Mouse (Mus musculus) neural tube, embryonic 15.5 days (tissue): ENCODE results near the gene 9530077C05Rik. TPM values are rescaled to one million over a fixed set of nuclear protein-coding genes. Genes with fewer than 3 reads are reported as not detected.
"Not testable (repeated sequence)": the region's sequence is repeated elsewhere in the genome, so short reads cannot be mapped to it uniquely, and the experiment has no call there.

Experiments used
- ATAC-seq: fragments of 200-750 bp; cut with Nextera tagmentation; 2 replicates; pipeline ENCODE4 v1.8.0; 2017; ENCODE audit warnings: mild to moderate bottlenecking, moderate TSS enrichment, moderate library complexity; ENCODE audit not compliant: low FRiP score
- H3K27ac ChIP-seq: fragments of 300-500 bp; sonication (generic); replicated peaks from 2 replicates; pipeline ENCODE4 v1.5.1; 2015; ENCODE audit warnings: mild to moderate bottlenecking, inconsistent platforms
- H3K27me3 ChIP-seq: fragments of 300-500 bp; sonication (generic); replicated peaks from 2 replicates; pipeline ENCODE4 v1.6.1; 2015; ENCODE audit warnings: inconsistent platforms
- H3K36me3 ChIP-seq: fragments of 300-500 bp; sonication (generic); 2 replicates; pipeline ENCODE4 v1.6.1; 2015; ENCODE audit warnings: inconsistent platforms
- H3K4me1 ChIP-seq: fragments of 300-500 bp; sonication (generic); 2 replicates; pipeline ENCODE4 v1.6.1; 2015; ENCODE audit warnings: inconsistent platforms
- H3K4me2 ChIP-seq: fragments of 300-500 bp; sonication (generic); 2 replicates; pipeline ENCODE4 v1.6.1; 2015; ENCODE audit warnings: inconsistent platforms, mild to moderate bottlenecking, moderate library complexity
- H3K4me3 ChIP-seq: fragments of 300-500 bp; sonication (generic); replicated peaks from 2 replicates; pipeline ENCODE4 v1.5.1; 2015; ENCODE audit warnings: mild to moderate bottlenecking, inconsistent platforms
- H3K9ac ChIP-seq: fragments of 300-500 bp; sonication (generic); replicated peaks from 2 replicates; pipeline ENCODE4 v1.6.1; 2015; ENCODE audit warnings: mild to moderate bottlenecking, inconsistent platforms
- H3K9me3 ChIP-seq: fragments of 300-500 bp; sonication (generic); replicated peaks from 2 replicates; pipeline ENCODE4 v1.6.1; 2016; ENCODE audit warnings: inconsistent platforms
- WGBS: fragments of 180-500 bp; shearing (Covaris S2); methylation state at CpG from one replicate; pipeline ENCODE4 v1.1.7; 2015; ENCODE audit warnings: mixed read lengths; 5-methylcytosine and 5-hydroxymethylcytosine counted together
- polyA plus RNA-seq: library from polyadenylated mRNA; unstranded; fragments of >200 nt; fragmentation: Nextera tagmentation; extraction: Ambion mirVana; gene quantifications from 2 replicates; pipeline ENCODE4 v1.2.1, GENCODE M21; 2015

Gene 9530077C05Rik
- polyA plus RNA-seq, 1 experiment from 2014 or later, result 15.0 TPM

DNA sequence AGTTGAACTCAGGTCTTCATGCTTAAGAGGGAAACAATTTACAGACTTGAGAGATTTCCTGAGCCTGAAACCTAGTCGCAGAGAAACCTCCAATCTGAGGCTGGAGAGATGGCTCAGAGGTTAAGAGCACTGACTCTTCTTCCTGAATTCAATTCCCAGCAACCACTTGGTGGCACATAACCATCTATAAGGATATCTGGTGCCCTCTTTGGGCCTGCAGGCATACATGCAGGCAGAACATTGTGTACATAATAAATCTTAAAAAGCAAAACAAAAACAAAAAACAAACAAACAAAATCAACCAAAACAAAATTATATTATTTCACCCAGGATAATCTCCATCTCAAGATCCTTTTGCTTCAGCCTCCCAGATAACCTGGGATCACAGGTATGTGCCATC, 27.5 kb downstream of the 9530077C05Rik start:
- Histone ChIP-seq H3K27ac (no peak overlapping the region), H3K4me3 (no peak overlapping the region), H3K4me1 (no peaks in the 10 kb centered on the region), H3K36me3 (peaks cover 42% of the 10 kb centered on the region), H3K9ac (no peak overlapping the region), H3K4me2 (no peak overlapping the region), H3K9me3 (no peaks in the 10 kb centered on the region), H3K27me3 (no peaks in the 10 kb centered on the region)
- no peak for ATAC-seq
- 69% methylated on average over 1 of the region's 1 CpGs for WGBS

DNA sequence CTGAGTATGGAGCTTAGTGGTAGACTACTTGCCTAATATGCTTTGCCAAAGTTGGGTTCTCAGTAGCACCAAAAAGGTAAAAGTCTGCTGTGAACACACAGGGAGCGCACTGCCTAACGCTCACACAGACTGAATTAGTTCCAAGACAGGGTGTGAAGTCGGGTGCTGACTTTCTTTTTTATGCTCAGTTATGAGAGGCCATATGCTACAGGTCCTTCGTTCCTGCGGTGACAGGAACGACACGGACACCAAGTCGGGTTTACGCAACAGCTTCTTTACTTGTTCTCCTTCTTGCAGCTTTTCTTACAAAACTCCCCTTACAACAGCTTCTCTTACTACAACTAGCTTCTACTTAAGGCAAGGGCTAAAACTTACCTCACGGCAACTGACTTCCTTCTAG, 31.8 kb downstream of the 9530077C05Rik start:
- Histone ChIP-seq H3K27me3 (no peaks in the 10 kb centered on the region), H3K4me1 (no peaks in the 10 kb centered on the region), H3K36me3 (peaks cover 53% of the 10 kb centered on the region), H3K9me3 (no peaks in the 10 kb centered on the region), H3K4me2 (no peak overlapping the region), H3K4me3 (no peak overlapping the region), H3K27ac (no peak overlapping the region), H3K9ac (no peak overlapping the region)
- ATAC-seq, result no peak
- WGBS, result 91% methylated on average over 10 of the region's 10 CpGs

DNA sequence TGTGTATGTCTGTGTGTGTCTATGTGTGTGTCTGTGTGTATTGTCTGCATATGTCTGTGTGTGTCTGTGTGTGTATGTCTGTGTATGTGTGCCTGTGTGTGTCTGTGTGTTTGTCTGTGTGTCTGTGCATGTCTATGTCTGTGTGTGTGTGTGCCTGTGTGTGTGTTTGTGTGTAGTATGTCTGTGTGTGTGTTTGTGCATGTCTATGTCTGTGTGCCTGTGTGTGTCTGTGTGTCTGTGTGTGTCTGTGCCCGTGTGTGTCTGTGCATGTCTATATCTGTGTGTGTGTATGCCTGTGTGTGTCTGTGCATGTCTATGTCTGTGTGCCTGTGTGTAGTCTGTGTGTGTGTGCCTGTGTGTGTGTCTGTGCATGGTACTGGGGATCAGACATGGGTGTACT, 33.8 kb downstream of the 9530077C05Rik start:
- H3K4me1 ChIP-seq, result no peaks in the 10 kb centered on the region
- no peak overlapping the region for H3K9ac ChIP-seq
- no peak overlapping the region for H3K27ac ChIP-seq
- H3K4me3 ChIP-seq, result no peak overlapping the region
- no peak overlapping the region for H3K4me2 ChIP-seq
- ATAC-seq, result no peak
- H3K9me3 ChIP-seq, result no peaks in the 10 kb centered on the region
- WGBS, result 63% methylated on average over 1 of the region's 1 CpGs
- no peaks in the 10 kb centered on the region for H3K27me3 ChIP-seq
- peaks cover 62% of the 10 kb centered on the region for H3K36me3 ChIP-seq

DNA sequence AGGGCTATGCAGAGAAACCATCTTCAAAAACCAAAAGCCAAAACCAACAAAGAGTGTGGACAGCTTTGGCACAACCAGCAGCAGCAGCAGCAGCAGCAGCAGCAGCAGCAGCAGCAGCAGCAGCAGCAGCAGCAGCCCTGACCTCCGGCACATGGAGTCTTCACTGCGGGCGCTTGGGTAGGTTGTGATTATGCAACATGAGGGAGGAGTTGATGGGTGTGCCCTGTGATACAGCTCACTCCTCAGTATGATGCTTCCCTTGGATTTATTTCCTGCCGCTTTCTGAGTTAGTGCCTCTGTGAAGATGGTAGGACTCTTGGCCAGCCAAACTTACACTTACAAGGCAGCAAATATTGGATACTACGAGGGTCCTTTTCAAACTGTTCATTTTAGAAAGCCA, 35.9 kb downstream of the 9530077C05Rik start:
- WGBS, result 93% methylated on average over 5 of the region's 5 CpGs
- H3K36me3 ChIP-seq, result peaks cover 70% of the 10 kb centered on the region
- no peak overlapping the region for H3K9ac ChIP-seq
- no peak overlapping the region for H3K27ac ChIP-seq
- no peak overlapping the region for H3K4me3 ChIP-seq
- ATAC-seq, result no peak
- no peak overlapping the region for H3K4me2 ChIP-seq
- H3K4me1 ChIP-seq, result no peaks in the 10 kb centered on the region
- no peaks in the 10 kb centered on the region for H3K27me3 ChIP-seq
- H3K9me3 ChIP-seq, result no peaks in the 10 kb centered on the region

DNA sequence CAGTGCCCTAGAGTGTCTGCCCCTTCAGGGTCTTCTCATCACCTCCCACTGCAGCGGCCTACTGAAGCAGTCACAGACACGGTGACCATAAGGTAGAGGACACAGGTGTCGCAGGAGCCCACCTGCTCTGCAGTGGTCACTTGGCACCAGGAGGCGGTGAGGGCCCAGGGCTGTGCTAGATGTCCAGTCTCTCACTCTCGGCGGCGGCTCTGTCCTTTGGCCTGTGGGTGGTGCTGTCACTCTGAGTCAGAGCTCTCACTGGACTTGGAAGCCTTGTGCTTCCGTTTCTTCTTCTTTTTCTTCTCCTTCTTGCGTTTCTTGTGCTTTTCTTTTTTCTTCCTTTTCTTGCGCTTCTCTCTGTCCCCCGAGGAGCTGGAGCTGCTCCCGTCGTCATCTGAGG, 37.1 kb downstream of the 9530077C05Rik start:
- no peaks in the 10 kb centered on the region for H3K4me1 ChIP-seq
- ATAC-seq, result no peak
- no peak overlapping the region for H3K9ac ChIP-seq
- 90% methylated on average over 13 of the region's 13 CpGs for WGBS
- H3K27ac ChIP-seq, result no peak overlapping the region
- no peaks in the 10 kb centered on the region for H3K27me3 ChIP-seq
- no peak overlapping the region for H3K4me3 ChIP-seq
- H3K9me3 ChIP-seq, result no peaks in the 10 kb centered on the region
- H3K36me3 ChIP-seq, result peaks cover 79% of the 10 kb centered on the region
- no peak overlapping the region for H3K4me2 ChIP-seq

DNA sequence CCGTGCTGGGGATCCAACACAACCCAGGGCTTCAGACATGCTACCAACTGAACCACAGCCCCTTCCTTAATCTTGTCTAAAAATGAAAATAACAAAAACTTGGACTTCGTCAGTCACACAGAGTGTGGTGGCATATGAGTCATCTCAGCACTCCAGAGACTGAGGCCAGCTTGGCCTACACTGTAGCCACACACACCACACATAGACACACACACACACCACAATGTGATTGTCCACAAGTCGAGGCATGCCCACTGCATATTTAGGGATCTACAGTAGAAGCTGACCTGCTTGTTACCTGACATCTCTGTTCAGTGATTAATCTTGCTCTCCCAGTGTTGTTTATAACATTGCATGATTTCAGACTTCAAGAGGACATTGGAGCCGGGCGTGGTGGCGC, 37.9 kb downstream of the 9530077C05Rik start:
- no peak overlapping the region for H3K4me3 ChIP-seq
- WGBS, result 93% methylated on average over 6 of the region's 6 CpGs
- peaks cover 84% of the 10 kb centered on the region for H3K36me3 ChIP-seq
- no peak overlapping the region for H3K4me2 ChIP-seq
- no peaks in the 10 kb centered on the region for H3K27me3 ChIP-seq
- no peaks in the 10 kb centered on the region for H3K9me3 ChIP-seq
- no peak for ATAC-seq
- H3K27ac ChIP-seq, result no peak overlapping the region
- H3K9ac ChIP-seq, result no peak overlapping the region
- H3K4me1 ChIP-seq, result no peaks in the 10 kb centered on the region

DNA sequence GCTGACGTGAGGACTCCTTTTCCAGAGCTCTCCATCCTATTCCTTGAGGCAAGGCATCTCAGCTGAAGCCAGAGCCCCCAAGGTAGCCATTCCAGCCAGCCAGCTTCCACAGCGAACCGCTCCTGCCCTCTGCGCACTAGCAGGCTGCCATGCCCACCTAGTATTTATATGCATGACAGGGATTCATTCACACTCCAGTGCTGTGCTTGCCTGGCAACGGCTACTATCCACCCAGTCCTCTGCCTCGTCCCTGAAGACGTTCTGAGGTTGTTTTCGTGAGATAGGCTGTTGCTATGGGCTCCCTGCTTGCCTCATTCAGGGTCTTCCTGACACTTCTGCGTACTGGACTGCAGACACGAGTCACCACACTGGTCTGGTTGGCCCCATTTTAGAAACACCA, 41.4 kb downstream of the 9530077C05Rik start:
- no peak overlapping the region for H3K9ac ChIP-seq
- H3K36me3 ChIP-seq, result peaks cover 93% of the 10 kb centered on the region
- no peak overlapping the region for H3K27ac ChIP-seq
- H3K4me1 ChIP-seq, result no peaks in the 10 kb centered on the region
- H3K4me2 ChIP-seq, result no peak overlapping the region
- no peak overlapping the region for H3K4me3 ChIP-seq
- no peaks in the 10 kb centered on the region for H3K27me3 ChIP-seq
- no peak for ATAC-seq
- H3K9me3 ChIP-seq, result no peaks in the 10 kb centered on the region
- WGBS, result 84% methylated on average over 10 of the region's 10 CpGs

DNA sequence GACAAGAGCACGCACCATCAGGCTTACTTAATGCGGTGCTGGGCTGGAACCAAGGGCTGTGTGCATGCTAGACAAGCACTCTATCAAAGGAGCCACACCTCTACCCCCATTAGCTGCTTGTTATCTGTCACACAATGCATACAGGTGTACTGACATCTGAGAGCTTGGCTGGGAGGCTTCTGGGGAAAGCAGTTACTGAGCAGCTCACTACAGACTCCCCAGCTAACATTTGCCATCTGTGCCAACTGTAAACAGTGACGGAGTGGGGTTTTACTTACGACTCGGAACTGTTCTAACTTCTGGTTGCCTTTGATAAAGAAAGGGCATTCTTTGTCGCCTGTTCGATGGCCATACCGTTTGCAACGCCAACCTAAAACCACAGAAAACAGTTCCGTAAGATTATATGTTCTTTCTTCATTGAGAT, 42.2 kb downstream of the 9530077C05Rik start:
- peaks cover 86% of the 10 kb centered on the region for H3K36me3 ChIP-seq
- H3K9me3 ChIP-seq, result no peaks in the 10 kb centered on the region
- H3K27me3 ChIP-seq, result no peaks in the 10 kb centered on the region
- no peak overlapping the region for H3K9ac ChIP-seq
- no peak for ATAC-seq
- no peak overlapping the region for H3K4me2 ChIP-seq
- no peaks in the 10 kb centered on the region for H3K4me1 ChIP-seq
- WGBS, result 94% methylated on average over 10 of the region's 10 CpGs
- no peak overlapping the region for H3K27ac ChIP-seq
- H3K4me3 ChIP-seq, result no peak overlapping the region

DNA sequence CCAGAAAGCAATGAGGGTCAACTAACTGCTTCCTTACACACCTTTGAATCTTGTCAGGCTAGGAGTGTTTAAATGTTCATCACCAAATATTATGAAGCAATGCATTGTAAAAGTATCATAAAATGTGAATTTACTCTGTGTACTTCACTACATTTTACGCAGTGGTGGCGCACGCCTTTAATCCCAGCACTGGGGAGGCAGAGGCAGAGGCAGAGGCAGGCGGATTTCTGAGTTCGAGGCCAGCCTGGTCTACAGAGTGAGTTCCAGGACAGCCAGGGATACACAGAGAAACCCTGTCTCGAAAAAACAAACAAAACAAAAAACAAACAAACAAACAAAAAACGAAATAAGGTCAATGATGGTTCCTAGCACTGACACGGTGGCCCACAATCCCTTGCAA, 42.7 kb downstream of the 9530077C05Rik start, which contains the start of gene Gm17545:
TSS of gene Gm17545 (plus strand) at position 301 of the 400 bp plus-strand sequence.
- H3K4me3 ChIP-seq, H3K9me3 ChIP-seq, H3K27me3 ChIP-seq, ATAC-seq, H3K4me2 ChIP-seq, H3K9ac ChIP-seq, H3K27ac ChIP-seq, H3K4me1 ChIP-seq: not testable (repeated sequence)
- peaks cover 82% of the 10 kb centered on the region for H3K36me3 ChIP-seq
- 95% methylated on average over 8 of the region's 8 CpGs for WGBS

DNA sequence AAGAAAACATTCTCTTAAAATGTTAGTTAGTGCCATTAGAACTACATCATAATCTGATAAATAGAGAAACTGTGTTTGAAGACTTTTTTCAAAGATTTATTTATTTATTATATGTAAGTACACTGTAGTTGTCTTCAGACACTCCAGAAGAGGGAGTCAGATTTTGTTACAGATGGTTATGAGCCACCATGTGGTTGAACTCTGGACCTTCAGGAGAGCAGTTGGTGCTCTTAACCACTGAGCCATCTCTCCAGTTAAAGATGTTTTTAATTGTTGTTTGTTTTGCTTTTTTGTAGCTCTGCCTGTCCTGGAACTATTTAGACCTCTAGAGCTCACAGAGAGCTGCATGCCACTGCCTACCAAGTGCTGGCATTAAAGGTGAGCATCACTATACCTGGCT, 43.7 kb downstream of the 9530077C05Rik start:
- H3K27me3 ChIP-seq, result no peaks in the 10 kb centered on the region
- no peak overlapping the region for H3K4me2 ChIP-seq
- no peak overlapping the region for H3K27ac ChIP-seq
- H3K9ac ChIP-seq, result no peak overlapping the region
- H3K4me3 ChIP-seq, result no peak overlapping the region
- ATAC-seq, result no peak
- H3K36me3 ChIP-seq, result peaks cover 73% of the 10 kb centered on the region
- no peaks in the 10 kb centered on the region for H3K4me1 ChIP-seq
- H3K9me3 ChIP-seq, result no peaks in the 10 kb centered on the region

DNA sequence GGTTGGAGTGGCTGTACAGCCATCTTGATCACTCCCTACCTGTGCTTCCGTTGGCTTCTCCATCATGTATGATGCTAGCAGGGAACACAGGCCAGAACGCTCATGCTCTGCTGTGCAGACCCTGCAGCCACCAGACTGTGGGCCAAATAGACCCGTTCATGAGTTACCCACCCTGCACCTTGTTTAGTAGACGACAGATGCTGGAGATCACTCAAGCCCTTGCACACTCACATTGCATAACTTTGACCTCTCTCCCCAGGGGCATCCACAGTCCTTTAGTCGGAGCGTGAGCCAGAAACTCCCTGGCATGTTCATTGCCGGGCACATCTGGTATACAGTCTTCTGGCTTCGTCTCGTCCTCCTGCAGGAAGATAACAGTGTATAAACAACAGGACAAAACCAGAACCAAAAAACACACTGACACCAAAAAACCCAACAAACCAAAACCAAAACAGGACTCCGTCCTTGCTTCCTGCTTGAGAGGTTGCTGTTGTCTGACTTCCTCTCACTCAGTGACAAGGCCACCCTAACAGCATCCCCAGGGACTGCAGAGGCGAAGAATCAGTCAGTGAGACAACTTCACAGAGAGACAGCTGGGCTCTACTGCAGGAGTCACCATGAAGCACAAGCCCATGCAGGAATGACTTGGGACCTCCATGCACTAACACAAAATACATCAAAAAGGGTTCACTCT, 46.0 kb downstream of the 9530077C05Rik start:
- Histone ChIP-seq H3K4me1 (no peaks in the 10 kb centered on the region), H3K27ac (no peak overlapping the region), H3K36me3 (peaks cover 65% of the 10 kb centered on the region), H3K4me2 (no peak overlapping the region), H3K9ac (no peak overlapping the region), H3K9me3 (no peaks in the 10 kb centered on the region), H3K4me3 (no peak overlapping the region), H3K27me3 (no peaks in the 10 kb centered on the region)
- no peak for ATAC-seq
- 87% methylated on average over 11 of the region's 11 CpGs for WGBS

DNA sequence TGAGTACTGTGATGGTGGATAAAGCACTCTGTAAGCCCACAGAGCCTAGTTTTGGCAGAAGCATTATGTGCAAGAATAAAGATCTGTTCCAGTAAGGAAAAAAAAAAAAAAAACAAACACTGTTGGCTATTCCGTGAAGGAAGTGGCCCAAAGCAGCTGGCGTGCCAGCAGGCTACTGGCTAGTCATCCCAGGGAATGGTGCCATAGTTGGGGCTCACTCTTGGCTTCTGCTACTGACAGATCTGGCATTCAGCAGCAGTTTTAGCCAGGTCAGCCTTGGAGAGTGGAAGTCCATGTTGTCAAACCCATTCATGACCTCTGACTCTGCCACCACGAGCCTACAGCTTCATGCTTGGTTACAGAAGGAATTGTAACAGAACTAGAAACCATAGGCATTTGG, 50.6 kb downstream of the 9530077C05Rik start:
- Histone ChIP-seq H3K36me3 (peaks cover 33% of the 10 kb centered on the region), H3K4me1 (peaks cover 12% of the 10 kb centered on the region), H3K4me2 (no peak overlapping the region), H3K4me3 (no peak overlapping the region), H3K27me3 (no peaks in the 10 kb centered on the region), H3K27ac (no peak overlapping the region), H3K9me3 (no peaks in the 10 kb centered on the region), H3K9ac (no peak overlapping the region)
- ATAC-seq, result no peak
- WGBS, result 82% methylated on average over 3 of the region's 3 CpGs
